Mouse (Mus musculus) 416B (cell line): ENCODE measurements at regions not wholly inside any gene's neighbourhood (a gene's known extent, or its start where the extent isn't known, plus 50 kb on each side); places are given as distances from the start of the nearest gene placed in this dataset.
A peak's percentile ranks its signal among the peaks of the same experiment; 100 is the strongest.

Source experiments
- DNase-seq: peaks from one replicate; pipeline ENCODE4 v3.0.0; 2011; ENCODE audit warnings: low read depth

DNA sequence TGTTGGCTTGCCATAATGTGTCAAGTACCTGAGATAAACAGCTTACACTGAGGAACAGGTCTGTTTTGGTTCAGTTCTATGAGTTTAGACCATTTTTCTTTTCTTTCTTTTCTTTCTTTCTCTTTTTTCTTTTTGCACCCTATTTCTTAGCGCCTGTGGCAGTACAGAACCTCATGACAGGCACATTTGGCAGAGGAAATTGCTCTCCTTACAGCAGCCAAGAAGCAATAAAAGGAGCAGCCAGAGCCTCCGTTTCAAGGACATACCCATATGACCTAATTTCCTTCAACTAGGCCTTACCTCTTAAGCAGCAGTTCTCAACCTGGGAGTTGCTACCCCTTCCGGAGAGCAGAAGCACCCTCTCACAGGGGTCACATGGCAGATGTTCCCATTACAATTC, 173.9 kb upstream of the Clec14a start:
- no peak for DNase-seq

DNA sequence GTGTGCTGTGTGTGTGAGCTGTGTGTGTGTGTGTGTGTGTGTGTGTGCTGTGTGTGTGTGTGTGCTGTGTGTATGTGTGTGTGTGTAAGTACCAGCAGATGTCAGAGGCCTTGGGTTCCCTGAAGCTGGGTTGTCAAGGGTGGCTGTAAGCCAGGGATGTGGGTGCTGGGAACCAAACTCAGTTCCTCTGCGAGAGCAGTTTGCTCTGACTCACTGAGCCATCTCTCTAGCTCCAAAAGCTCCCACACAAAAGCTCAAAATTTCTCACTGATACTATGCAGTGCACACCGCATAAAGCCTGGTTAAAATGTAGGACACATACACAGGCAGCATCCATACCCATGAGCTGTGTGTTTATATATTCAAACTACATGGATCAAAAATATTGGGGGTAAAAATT, 172.9 kb upstream of the Clec14a start:
- DNase-seq, result no peak

- DNase-seq, result no peak
Measured at GRCm38 (mm10) chr12:58440666-58441065, 171.6 kb upstream of the Clec14a start.

DNA sequence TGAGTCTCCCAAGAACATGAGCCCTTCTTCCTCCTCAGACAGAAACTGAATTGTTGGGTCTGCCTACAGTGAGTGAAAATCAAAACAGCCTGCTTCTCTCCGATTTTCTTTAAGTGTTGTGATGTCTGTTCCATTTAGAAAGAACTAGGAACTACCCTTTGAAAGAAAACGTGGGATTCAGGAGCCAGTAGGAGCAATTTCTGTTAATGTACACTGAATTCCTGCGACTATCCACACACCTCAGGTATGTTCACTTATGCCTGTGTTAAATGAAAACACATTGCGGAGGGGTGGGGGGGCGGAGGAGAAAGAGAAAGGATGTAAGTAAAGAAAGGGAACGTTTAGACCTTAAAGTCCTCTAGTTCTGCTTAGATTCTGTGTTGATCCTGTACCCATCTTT, 167.9 kb upstream of the Clec14a start:
- DNase-seq, result no peak

DNA sequence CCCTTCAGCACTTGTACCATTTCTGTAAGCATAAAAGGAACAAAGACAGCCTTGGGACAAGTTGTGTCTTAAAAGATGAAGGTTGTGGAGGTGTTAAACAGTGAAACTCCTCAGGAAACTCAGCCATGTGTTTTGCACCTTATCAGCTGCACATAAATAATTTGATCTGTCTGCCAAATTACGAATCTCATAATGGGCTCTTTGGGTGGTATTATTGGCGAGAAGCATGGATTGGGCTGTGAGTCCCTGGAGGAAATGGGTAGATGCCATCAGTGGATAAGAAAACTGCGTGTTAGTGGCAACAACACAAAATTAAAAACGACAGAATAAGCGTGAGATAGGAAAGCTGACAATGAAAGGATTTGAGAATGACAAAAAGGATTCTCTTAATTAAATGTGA, 165.4 kb upstream of the Clec14a start:
- DNase-seq, result no peak

GRCm38 (mm10) chr12:58429929-58430328, 160.8 kb upstream of the Clec14a start:
- no peak for DNase-seq

GRCm38 (mm10) chr12:58426758-58427157, 157.7 kb upstream of the Clec14a start:
- no peak for DNase-seq

DNA sequence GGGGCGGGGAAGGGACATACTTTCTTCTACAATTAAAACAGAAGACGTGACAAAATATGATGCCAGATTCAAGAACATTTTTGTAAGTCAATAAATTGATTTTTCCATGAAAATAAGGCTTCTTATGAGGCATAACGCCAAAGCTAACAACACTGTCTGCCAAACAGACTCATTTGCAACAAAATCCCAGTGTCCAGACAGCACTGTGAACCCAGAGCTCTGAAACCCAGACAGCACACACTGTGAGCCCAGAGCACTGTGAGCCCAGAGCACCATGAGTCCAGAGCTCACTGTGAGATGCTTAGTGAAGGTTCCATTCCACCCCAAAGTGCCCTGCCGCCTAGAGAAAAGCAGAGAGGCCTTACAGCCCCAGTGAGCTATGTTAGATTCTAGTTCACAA, 156.9 kb upstream of the Clec14a start:
- DNase-seq, result no peak

DNA sequence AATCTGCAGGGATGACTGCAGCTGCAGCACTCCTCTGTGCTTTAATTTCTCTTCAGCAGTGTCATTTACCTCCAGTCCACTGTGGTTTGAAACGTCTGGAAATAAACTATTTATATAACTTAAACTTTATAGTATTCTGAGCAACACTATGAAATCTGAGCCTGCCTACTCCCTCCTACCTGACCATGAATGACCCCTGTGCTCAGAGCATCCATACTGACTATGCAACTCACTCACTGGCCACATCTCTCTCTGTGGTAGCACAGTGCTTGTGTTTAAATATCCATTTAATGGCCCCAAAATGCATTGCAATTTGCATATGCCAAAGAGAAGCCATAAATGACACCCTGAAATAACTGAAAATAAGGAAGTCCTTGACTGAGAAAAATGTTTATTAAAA, 154.5 kb upstream of the Clec14a start:
- no peak for DNase-seq

DNA sequence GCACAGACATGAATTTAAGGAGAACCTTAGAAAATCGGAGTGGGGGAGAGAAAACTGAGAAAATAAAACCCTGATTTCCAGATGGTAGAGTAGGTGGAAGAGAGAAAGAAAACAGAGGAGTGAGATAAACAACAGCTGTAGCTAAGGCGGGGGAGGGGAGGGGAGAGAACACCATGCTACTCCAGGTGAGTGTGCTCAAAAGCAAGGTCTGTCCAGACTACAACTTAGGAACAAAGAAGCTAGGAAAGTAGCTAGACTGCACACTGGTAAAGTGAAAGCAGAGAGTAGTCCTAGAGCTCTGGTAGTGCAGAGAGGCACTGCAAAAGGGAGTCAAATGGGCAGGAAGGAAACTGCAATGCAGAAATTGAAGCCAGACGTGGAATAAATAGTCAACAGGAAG, 132.8 kb upstream of the Clec14a start:
- DNase-seq, result peak; percentile 13

- peak; percentile 97 for DNase-seq
Measured at GRCm38 (mm10) chr12:58360258-58360657, 91.2 kb upstream of the Clec14a start.

GRCm38 (mm10) chr12:58334163-58334562, 65.1 kb upstream of the Clec14a start:
- peak; percentile 39 for DNase-seq

- no peak for DNase-seq
Measured at GRCm38 (mm10) chr12:58329913-58330312, 60.8 kb upstream of the Clec14a start.

DNA sequence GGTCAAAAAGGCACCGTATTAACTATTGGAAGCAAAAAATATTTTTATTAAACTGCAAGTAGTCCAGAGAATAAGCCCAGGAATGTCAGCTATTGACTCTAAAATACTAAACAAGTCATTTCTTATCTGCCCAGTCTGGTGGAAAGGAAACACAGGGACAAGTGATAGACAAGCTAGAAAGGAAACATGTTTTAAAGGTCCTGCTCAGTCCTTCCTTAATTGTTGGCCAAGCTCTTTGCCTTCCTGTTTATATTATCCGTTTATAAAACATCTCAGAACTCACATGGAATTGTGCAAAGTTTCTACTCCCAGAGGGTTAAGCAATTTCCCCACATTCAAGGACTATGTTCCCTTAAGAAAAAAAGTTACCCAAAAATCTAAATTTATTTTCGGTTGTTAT, 54.9 kb upstream of the Clec14a start:
- peak; percentile 79 for DNase-seq
